Mouse (Mus musculus): ENCODE data around the gene Phlda1. TPM values are rescaled to one million over a fixed set of nuclear protein-coding genes. Genes with fewer than 3 reads are reported as not detected.

Gene Phlda1
- polyA plus RNA-seq, 1 experiment from 2014 or later, result 20.5 TPM

DNA sequence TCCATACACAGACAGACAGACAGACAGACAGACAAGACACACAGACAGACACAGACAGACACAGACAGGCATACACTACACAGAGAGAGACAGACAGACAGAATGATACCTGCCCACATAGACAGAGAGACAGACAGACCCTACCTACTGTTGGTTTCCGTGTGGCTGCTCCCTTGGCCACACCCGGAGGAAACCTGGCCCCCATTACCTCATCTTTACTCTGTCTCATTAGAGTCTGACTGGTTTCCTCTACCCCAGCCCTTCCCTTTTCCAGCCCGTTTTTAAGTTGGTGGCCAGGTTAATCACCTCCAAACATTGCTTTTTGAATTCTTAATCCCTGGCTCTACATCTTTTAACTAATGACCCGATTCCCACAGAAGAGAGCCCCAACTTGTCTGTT lies 22.2 kb downstream of the Phlda1 start:
- Histone ChIP-seq H3K27me3 (replicated peaks; ENCODE audit: control insufficient read depth, insufficient read depth, low read length) (no peaks in the 10 kb centered on the region), H3K4me2 (ENCODE audit: low read length) (no peak overlapping the region), H3K36me3 (ENCODE audit: control insufficient read depth, insufficient read depth, low read length) (no peaks in the 10 kb centered on the region), H3K9me3 (replicated peaks; ENCODE audit: control insufficient read depth, low read length) (no peaks in the 10 kb centered on the region), H3K4me1 (ENCODE audit: control insufficient read depth, insufficient read depth, low read length) (peaks cover 2% of the 10 kb centered on the region; the same call in 1 of the 2 replicates), H3K27ac (ENCODE audit: low read depth, low read length) (no peak overlapping the region), H3K4me3 (ENCODE audit: low read depth, low read length) (no peak overlapping the region), H3K9ac (ENCODE audit: low read length) (no peak overlapping the region)
- DNase-seq (ENCODE audit: low spot score), result no peak
- no peak for ATAC-seq
- WGBS, result 57% methylated on average over 4 of the region's 4 CpGs

DNA sequence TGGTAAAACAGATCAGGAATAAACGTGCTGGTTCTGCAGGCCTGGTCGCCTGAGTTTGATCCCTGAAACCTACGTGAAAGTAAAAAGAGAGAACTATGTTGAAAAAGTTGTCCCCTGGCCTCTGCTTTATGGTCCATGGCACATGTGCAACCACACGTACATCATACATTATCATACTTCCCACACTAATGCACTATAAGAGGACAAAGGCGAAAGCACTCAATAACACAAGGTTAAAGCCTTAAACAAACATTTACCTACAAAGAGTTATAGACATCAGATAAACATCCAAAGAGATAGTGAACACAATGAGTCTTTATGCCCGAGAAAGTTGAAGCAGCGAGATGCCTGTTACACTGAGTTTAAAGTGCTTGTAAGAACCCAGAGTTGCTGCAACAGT lies 24.3 kb downstream of the Phlda1 start:
- Histone ChIP-seq H3K4me3 (ENCODE audit: low read depth, low read length) (no peak overlapping the region), H3K27ac (ENCODE audit: low read depth, low read length) (no peak overlapping the region), H3K9ac (ENCODE audit: low read length) (no peak overlapping the region), H3K4me2 (ENCODE audit: low read length) (no peak overlapping the region), H3K36me3 (ENCODE audit: control insufficient read depth, insufficient read depth, low read length) (no peaks in the 10 kb centered on the region), H3K9me3 (replicated peaks; ENCODE audit: control insufficient read depth, low read length) (no peaks in the 10 kb centered on the region), H3K4me1 (ENCODE audit: control insufficient read depth, insufficient read depth, low read length) (peaks cover 2% of the 10 kb centered on the region; the same call in 1 of the 2 replicates), H3K27me3 (replicated peaks; ENCODE audit: control insufficient read depth, insufficient read depth, low read length) (no peaks in the 10 kb centered on the region)
- no peak for ATAC-seq
- no peak for DNase-seq (ENCODE audit: low spot score)
- WGBS, result 92% methylated on average over 7 of the region's 7 CpGs

DNA sequence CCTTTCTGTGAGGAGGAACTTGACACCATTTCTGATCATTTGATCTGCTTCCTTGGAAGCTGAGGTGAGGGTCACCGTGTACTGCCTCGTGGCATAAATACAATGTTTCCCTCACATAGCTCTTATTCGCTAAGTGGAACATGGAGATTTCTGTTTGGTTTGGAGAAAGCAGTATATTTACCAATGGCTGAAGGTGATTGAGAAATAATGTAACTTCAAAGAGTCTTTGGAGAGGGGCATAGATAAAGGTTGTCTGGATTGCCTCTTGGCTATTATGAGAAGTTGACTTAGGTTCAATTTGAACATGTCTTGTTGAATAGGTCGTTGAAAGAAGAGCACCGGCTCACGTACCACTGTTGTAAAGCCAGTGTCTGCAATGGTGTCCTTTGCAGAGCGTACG lies 28.6 kb downstream of the Phlda1 start:
- H3K4me2 ChIP-seq (ENCODE audit: low read length), result no peak overlapping the region
- H3K27me3 ChIP-seq (replicated peaks; ENCODE audit: control insufficient read depth, insufficient read depth, low read length), result no peaks in the 10 kb centered on the region
- no peaks in the 10 kb centered on the region for H3K36me3 ChIP-seq (ENCODE audit: control insufficient read depth, insufficient read depth, low read length)
- no peaks in the 10 kb centered on the region for H3K9me3 ChIP-seq (replicated peaks; ENCODE audit: control insufficient read depth, low read length)
- ATAC-seq (no peak), DNase-seq (ENCODE audit: low spot score) (no peak)
- H3K4me1 ChIP-seq (ENCODE audit: control insufficient read depth, insufficient read depth, low read length), result 0 out of 2 replicates have a peak, but pooled peaks cover 2% of the 10 kb centered on the region
- 89% methylated on average over 8 of the region's 8 CpGs for WGBS
- no peak overlapping the region for H3K27ac ChIP-seq (ENCODE audit: low read depth, low read length)
- H3K9ac ChIP-seq (ENCODE audit: low read length), result no peak overlapping the region
- no peak overlapping the region for H3K4me3 ChIP-seq (ENCODE audit: low read depth, low read length)

DNA sequence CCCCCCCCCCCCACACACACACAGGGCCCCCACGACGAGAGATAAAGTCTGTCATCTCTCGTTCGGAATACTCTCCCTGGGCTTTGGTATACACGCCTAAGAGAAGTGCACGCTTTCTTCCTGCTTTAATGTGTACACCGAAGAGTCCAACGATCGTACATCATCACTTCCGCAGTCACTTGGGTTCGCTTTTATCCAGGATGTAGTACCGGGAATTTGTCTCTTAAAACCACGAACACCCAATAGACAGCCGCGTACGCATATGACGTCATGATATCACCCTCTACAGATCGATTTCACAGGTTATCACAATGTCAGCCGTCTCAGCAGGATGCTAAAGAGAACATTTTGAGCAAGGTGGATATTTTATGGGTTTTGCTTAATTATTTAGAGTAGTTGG lies 31.3 kb downstream of the Phlda1 start:
- WGBS, result 91% methylated on average over 19 of the region's 19 CpGs
- no peak overlapping the region for H3K4me3 ChIP-seq (ENCODE audit: low read depth, low read length)
- H3K9ac ChIP-seq (ENCODE audit: low read length), result no peak overlapping the region
- no peaks in the 10 kb centered on the region for H3K9me3 ChIP-seq (replicated peaks; ENCODE audit: control insufficient read depth, low read length)
- no peaks in the 10 kb centered on the region for H3K27me3 ChIP-seq (replicated peaks; ENCODE audit: control insufficient read depth, insufficient read depth, low read length)
- H3K4me2 ChIP-seq (ENCODE audit: low read length), result no peak overlapping the region
- H3K4me1 ChIP-seq (ENCODE audit: control insufficient read depth, insufficient read depth, low read length), result 0 out of 2 replicates have a peak, but pooled peaks cover 4% of the 10 kb centered on the region
- ATAC-seq, result no peak
- H3K36me3 ChIP-seq (ENCODE audit: control insufficient read depth, insufficient read depth, low read length), result no peaks in the 10 kb centered on the region
- no peak overlapping the region for H3K27ac ChIP-seq (ENCODE audit: low read depth, low read length)
- DNase-seq (ENCODE audit: low spot score), result no peak

DNA sequence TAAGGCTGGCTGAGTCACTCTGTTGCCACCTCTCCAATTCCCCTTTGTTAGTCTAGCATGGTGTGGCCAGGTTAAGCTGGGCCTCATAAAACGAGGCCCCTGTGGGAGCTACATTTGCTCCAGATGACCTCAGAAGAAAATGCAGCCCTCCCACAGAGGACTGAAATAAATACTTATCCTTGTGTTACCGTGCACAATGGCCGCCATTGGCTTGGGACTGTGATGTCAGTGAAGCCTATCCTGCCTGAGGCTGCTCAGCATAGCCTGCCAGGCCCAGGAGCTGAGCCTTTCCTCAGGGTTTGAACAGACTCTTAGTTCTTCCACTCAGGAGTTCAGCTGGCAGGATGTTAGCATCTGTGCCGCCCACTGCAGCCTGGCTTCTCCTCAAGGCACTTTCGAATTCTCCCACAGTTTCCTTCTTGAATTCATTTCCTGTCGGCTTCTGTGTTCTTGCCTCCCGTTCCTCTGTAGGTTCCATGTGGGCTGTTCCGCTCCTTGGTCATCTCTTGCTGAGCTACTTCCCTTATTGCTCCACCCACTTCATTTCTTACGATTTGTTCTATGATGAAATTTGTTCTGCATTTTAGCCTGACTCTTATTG lies 33.7 kb downstream of the Phlda1 start:
- ATAC-seq, result peak; percentile 33
- no peak for DNase-seq (ENCODE audit: low spot score)

DNA sequence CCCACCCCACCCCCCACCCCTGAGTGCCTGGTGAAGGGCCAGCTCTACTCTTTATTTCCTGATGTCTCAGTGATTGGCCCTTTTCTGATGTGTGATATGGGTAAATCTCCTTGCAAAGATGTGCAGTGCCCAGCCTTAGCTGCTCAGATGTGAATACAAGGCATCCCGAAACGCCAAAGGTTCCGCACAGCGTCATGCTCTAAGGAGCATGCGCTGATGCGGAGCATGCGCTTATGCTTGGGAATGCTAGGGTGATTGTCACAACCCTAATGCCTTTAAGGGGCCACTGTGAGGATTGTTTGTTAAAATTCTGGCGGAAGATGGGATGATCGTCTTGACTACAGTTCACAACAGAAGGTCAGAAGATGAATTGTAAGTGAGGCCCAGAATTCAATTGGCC lies 34.6 kb downstream of the Phlda1 start:
- Histone ChIP-seq H3K9me3 (replicated peaks; ENCODE audit: control insufficient read depth, low read length) (no peaks in the 10 kb centered on the region), H3K4me2 (ENCODE audit: low read length) (no peak overlapping the region), H3K36me3 (ENCODE audit: control insufficient read depth, insufficient read depth, low read length) (no peaks in the 10 kb centered on the region), H3K4me1 (ENCODE audit: control insufficient read depth, insufficient read depth, low read length) (0 out of 2 replicates have a peak, but pooled peaks cover 4% of the 10 kb centered on the region), H3K4me3 (ENCODE audit: low read depth, low read length) (no peak overlapping the region), H3K9ac (ENCODE audit: low read length) (no peak overlapping the region), H3K27me3 (replicated peaks; ENCODE audit: control insufficient read depth, insufficient read depth, low read length) (no peaks in the 10 kb centered on the region), H3K27ac (ENCODE audit: low read depth, low read length) (no peak overlapping the region)
- no peak for ATAC-seq
- 74% methylated on average over 9 of the region's 9 CpGs for WGBS
- no peak for DNase-seq (ENCODE audit: low spot score)

More for the DNA sequence above, 33.7 kb downstream of the Phlda1 start:
- no peak overlapping the region for H3K9ac ChIP-seq (ENCODE audit: low read length)
- 0 out of 2 replicates have a peak overlapping the region, but pooled peaks have one; percentile 17 for H3K27ac ChIP-seq (ENCODE audit: low read depth, low read length)
- WGBS, result 39% methylated on average over 9 of the region's 9 CpGs
- H3K4me2 ChIP-seq (ENCODE audit: low read length), result no peak overlapping the region
- H3K9me3 ChIP-seq (replicated peaks; ENCODE audit: control insufficient read depth, low read length), result no peaks in the 10 kb centered on the region
- no peak overlapping the region for H3K4me3 ChIP-seq (ENCODE audit: low read depth, low read length)
- H3K36me3 ChIP-seq (ENCODE audit: control insufficient read depth, insufficient read depth, low read length), result no peaks in the 10 kb centered on the region
- H3K4me1 ChIP-seq (ENCODE audit: control insufficient read depth, insufficient read depth, low read length), result 0 out of 2 replicates have a peak, but pooled peaks cover 4% of the 10 kb centered on the region
- no peaks in the 10 kb centered on the region for H3K27me3 ChIP-seq (replicated peaks; ENCODE audit: control insufficient read depth, insufficient read depth, low read length)

DNA sequence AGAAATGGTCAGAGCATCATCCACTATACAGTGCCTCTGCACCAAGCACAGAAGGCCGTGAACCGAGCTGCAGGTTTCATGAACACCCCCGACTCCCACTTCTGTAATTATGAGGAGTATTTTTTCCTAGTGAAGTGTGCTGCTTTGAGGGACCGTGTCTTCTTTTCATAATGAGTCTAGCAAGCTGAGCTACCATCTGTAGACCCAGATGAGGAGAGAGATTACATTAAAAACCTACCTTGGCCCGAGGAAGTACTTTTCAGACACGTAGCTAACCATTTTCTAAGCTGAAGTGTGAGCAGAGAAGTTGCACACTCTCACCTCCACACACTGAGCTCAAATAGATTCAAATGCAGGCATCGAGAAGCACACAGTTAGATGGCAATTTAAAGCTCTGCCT lies 37.0 kb downstream of the Phlda1 start:
- ATAC-seq, result no peak
- no peaks in the 10 kb centered on the region for H3K9me3 ChIP-seq (replicated peaks; ENCODE audit: control insufficient read depth, low read length)
- H3K27me3 ChIP-seq (replicated peaks; ENCODE audit: control insufficient read depth, insufficient read depth, low read length), result no peaks in the 10 kb centered on the region
- no peaks in the 10 kb centered on the region for H3K36me3 ChIP-seq (ENCODE audit: control insufficient read depth, insufficient read depth, low read length)
- H3K27ac ChIP-seq (ENCODE audit: low read depth, low read length), result no peak overlapping the region
- no peak overlapping the region for H3K4me3 ChIP-seq (ENCODE audit: low read depth, low read length)
- 80% methylated on average over 7 of the region's 7 CpGs for WGBS
- no peak for DNase-seq (ENCODE audit: low spot score)
- H3K4me2 ChIP-seq (ENCODE audit: low read length), result no peak overlapping the region
- peaks cover 7% of the 10 kb centered on the region for H3K4me1 ChIP-seq (ENCODE audit: control insufficient read depth, insufficient read depth, low read length)
- no peak overlapping the region for H3K9ac ChIP-seq (ENCODE audit: low read length)

DNA sequence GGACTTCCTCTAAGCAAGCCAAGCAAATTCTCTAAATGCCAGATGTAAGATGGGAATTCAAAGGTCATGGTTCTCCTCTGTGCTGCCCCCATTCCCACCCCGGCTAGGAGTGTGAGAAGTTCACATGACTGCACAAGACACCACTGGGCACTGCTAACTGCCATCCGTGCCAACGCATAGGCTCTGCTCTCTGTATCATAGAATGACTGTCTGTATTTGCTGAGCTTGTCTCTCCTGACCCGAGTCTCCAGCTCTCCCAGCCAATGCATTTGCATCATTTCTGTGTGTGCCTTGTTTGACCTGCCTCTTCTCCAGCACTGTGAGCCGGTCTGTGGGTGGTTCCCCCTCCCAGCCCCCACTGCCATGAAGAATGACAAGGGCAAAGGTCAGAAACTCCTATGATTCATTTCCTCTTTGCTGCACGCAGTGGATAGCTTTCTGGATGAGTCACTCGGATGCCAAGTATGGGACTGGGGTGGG lies 37.7 kb downstream of the Phlda1 start:
- peaks cover 7% of the 10 kb centered on the region for H3K4me1 ChIP-seq (ENCODE audit: control insufficient read depth, insufficient read depth, low read length)
- H3K4me2 ChIP-seq (ENCODE audit: low read length), result no peak overlapping the region
- no peak overlapping the region for H3K9ac ChIP-seq (ENCODE audit: low read length)
- no peaks in the 10 kb centered on the region for H3K9me3 ChIP-seq (replicated peaks; ENCODE audit: control insufficient read depth, low read length)
- 68% methylated on average over 7 of the region's 7 CpGs for WGBS
- H3K27me3 ChIP-seq (replicated peaks; ENCODE audit: control insufficient read depth, insufficient read depth, low read length), result no peaks in the 10 kb centered on the region
- H3K36me3 ChIP-seq (ENCODE audit: control insufficient read depth, insufficient read depth, low read length), result no peaks in the 10 kb centered on the region
- H3K4me3 ChIP-seq (ENCODE audit: low read depth, low read length), result no peak overlapping the region
- no peak overlapping the region for H3K27ac ChIP-seq (ENCODE audit: low read depth, low read length)
- DNase-seq (ENCODE audit: low spot score) (no peak), ATAC-seq (no peak)

DNA sequence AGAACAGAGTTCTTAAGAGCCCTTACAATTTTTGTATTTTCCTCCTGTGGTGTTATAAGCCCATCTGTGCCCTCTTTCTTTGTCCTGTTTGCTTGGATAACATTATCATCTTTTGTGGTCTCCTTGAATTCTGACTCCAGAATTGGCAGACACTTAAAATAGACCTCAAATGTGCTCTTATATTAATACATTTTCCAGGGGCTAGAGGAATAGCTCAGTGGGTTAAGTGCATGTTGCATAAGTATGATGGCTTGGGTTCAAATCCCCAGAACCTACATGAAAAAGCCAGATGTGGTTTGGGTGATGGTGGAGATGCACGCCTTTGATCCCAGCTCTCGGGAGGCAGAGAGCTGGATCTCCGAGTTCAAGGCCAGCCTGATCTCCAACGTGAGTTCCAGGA lies 38.2 kb downstream of the Phlda1 start:
- no peaks in the 10 kb centered on the region for H3K9me3 ChIP-seq (replicated peaks; ENCODE audit: control insufficient read depth, low read length)
- H3K4me3 ChIP-seq (ENCODE audit: low read depth, low read length), result no peak overlapping the region
- H3K36me3 ChIP-seq (ENCODE audit: control insufficient read depth, insufficient read depth, low read length), result no peaks in the 10 kb centered on the region
- ATAC-seq, result no peak
- no peak overlapping the region for H3K27ac ChIP-seq (ENCODE audit: low read depth, low read length)
- DNase-seq (ENCODE audit: low spot score), result no peak
- peaks cover 7% of the 10 kb centered on the region for H3K4me1 ChIP-seq (ENCODE audit: control insufficient read depth, insufficient read depth, low read length)
- no peaks in the 10 kb centered on the region for H3K27me3 ChIP-seq (replicated peaks; ENCODE audit: control insufficient read depth, insufficient read depth, low read length)
- 81% methylated on average over 4 of the region's 4 CpGs for whole genome bisulfite sequencing
- no peak overlapping the region for H3K9ac ChIP-seq (ENCODE audit: low read length)
- H3K4me2 ChIP-seq (ENCODE audit: low read length), result no peak overlapping the region

All from forebrain, embryonic 14.5 days (tissue).